Mouse (Mus musculus) intestine, postnatal 0 days (tissue): Measurements from ENCODE around the gene Samd4. TPM values are rescaled to one million over a fixed set of nuclear protein-coding genes. Genes with fewer than 3 reads are reported as not detected.

Source experiments
- ATAC-seq: fragments of 200-750 bp; cut with Nextera tagmentation; 2 replicates; pipeline ENCODE4 v1.8.0; 2017; ENCODE audit warnings: mild to moderate bottlenecking, moderate TSS enrichment, moderate library complexity
- H3K27ac ChIP-seq: fragments of 300-500 bp; sonication (generic); 2 replicates; pipeline ENCODE4 v1.5.1; 2014; ENCODE audit warnings: mild to moderate bottlenecking, low read depth, low read length, moderate library complexity
- H3K27me3 ChIP-seq: fragments of 300-500 bp; sonication (generic); replicated peaks from 2 replicates; pipeline ENCODE4 v1.6.1; 2014; ENCODE audit warnings: low read length, mixed read lengths; ENCODE audit not compliant: control insufficient read depth, insufficient read depth
- H3K36me3 ChIP-seq: fragments of 300-500 bp; sonication (generic); 2 replicates; pipeline ENCODE4 v1.6.1; 2014; ENCODE audit warnings: mild to moderate bottlenecking, moderate library complexity; ENCODE audit not compliant: control insufficient read depth, insufficient read depth
- H3K4me1 ChIP-seq: fragments of 300-500 bp; sonication (generic); replicated peaks from 2 replicates; pipeline ENCODE4 v1.6.1; 2014; ENCODE audit warnings: antibody characterized with exemption, low read length, mixed read lengths; ENCODE audit not compliant: control insufficient read depth, insufficient read depth
- H3K4me2 ChIP-seq: fragments of 300-500 bp; sonication (generic); replicated peaks from 2 replicates; pipeline ENCODE4 v1.6.1; 2014; ENCODE audit warnings: low read depth, mild to moderate bottlenecking, moderate library complexity
- H3K4me3 ChIP-seq: fragments of 300-500 bp; sonication (generic); 2 replicates; pipeline ENCODE4 v1.5.1; 2014; ENCODE audit warnings: low read depth, low read length
- H3K9ac ChIP-seq: fragments of 300-500 bp; sonication (generic); 2 replicates; pipeline ENCODE4 v1.6.1; 2014; ENCODE audit warnings: mild to moderate bottlenecking, low read depth, low read length
- H3K9me3 ChIP-seq: fragments of 300-500 bp; sonication (generic); 2 replicates; pipeline ENCODE4 v1.6.1; 2016; ENCODE audit warnings: mixed run types; ENCODE audit not compliant: control insufficient read depth
- CTCF ChIP-seq: sonication (generic); IDR thresholded peaks from 2 replicates; pipeline ENCODE4 v1.5.1; 2016; ENCODE audit warnings: low read depth, mild to moderate bottlenecking, control low read depth, antibody characterized with exemption, moderate library complexity
- WGBS: fragments of 180-500 bp; shearing (Covaris S2); extraction: QIAGEN DNeasy Blood & Tissue Kit; methylation state at CpG from one replicate; pipeline ENCODE4 v1.1.7; 2014; 5-methylcytosine and 5-hydroxymethylcytosine counted together
- polyA plus RNA-seq: library from polyadenylated mRNA; unstranded; fragments of >200 nt; fragmentation: Nextera tagmentation; extraction: Ambion mirVana; gene quantifications from 2 replicates; pipeline ENCODE4 v1.2.1, GENCODE M21; 2015

The Samd4 gene
- polyA plus RNA-seq, 1 experiment from 2014 or later: 3.1 TPM

- no peaks in the 10 kb centered on the region for H3K4me1 ChIP-seq
- no peaks in the 10 kb centered on the region for H3K9me3 ChIP-seq
- WGBS: 53% methylated on average over 9 of the region's 9 CpGs
- H3K4me2 ChIP-seq: no peak overlapping the region
- H3K27ac ChIP-seq: no peak overlapping the region
- no peak overlapping the region for H3K4me3 ChIP-seq
- no peak for ATAC-seq
- H3K9ac ChIP-seq: no peak overlapping the region
- TF ChIP-seq CTCF: no peak
- no peaks in the 10 kb centered on the region for H3K36me3 ChIP-seq
- H3K27me3 ChIP-seq: no peaks in the 10 kb centered on the region
Observed at GRCm38 (mm10) chr14:47111341-47111740, 228.7 kb downstream of the Samd4 start.

- H3K36me3 ChIP-seq: no peaks in the 10 kb centered on the region
- WGBS: 40% methylated on average over 9 of the region's 9 CpGs
- no peak overlapping the region for H3K4me2 ChIP-seq
- no peaks in the 10 kb centered on the region for H3K4me1 ChIP-seq
- no peak overlapping the region for H3K27ac ChIP-seq
- H3K4me3 ChIP-seq: no peak overlapping the region
- no peak for TF ChIP-seq CTCF
- H3K9ac ChIP-seq: no peak overlapping the region
- no peaks in the 10 kb centered on the region for H3K27me3 ChIP-seq
- peak; percentile 36 for ATAC-seq
- H3K9me3 ChIP-seq: no peaks in the 10 kb centered on the region
Observed at GRCm38 (mm10) chr14:47115154-47115553, 232.5 kb downstream of the Samd4 start.

GRCm38 (mm10) chr14:47116062-47116762, 233.6 kb downstream of the Samd4 start:
- peak; percentile 94 for ATAC-seq
- Histone ChIP-seq H3K27me3 (no peaks in the 10 kb centered on the region), H3K9me3 (no peaks in the 10 kb centered on the region), H3K4me3 (no peak overlapping the region), H3K27ac (peak overlapping the region; percentile 42), H3K9ac (no peak overlapping the region), H3K36me3 (no peaks in the 10 kb centered on the region), H3K4me2 (no peak overlapping the region), H3K4me1 (no peaks in the 10 kb centered on the region)
- WGBS: 51% methylated on average over 8 of the region's 10 CpGs
- TF ChIP-seq CTCF: no peak

- Histone ChIP-seq H3K27ac (no peak overlapping the region), H3K27me3 (no peaks in the 10 kb centered on the region), H3K9ac (no peak overlapping the region), H3K36me3 (no peaks in the 10 kb centered on the region), H3K9me3 (no peaks in the 10 kb centered on the region), H3K4me1 (no peaks in the 10 kb centered on the region), H3K4me2 (no peak overlapping the region), H3K4me3 (no peak overlapping the region)
- TF ChIP-seq CTCF: peak; percentile 55
- ATAC-seq: no peak
- WGBS: 64% methylated on average over 7 of the region's 7 CpGs
Observed at GRCm38 (mm10) chr14:47117522-47117921, 234.9 kb downstream of the Samd4 start.

GRCm38 (mm10) chr14:47127987-47128386, 245.3 kb downstream of the Samd4 start:
- ATAC-seq: no peak
- 70% methylated on average over 5 of the region's 5 CpGs for WGBS

GRCm38 (mm10) chr14:47133948-47134347, 251.3 kb downstream of the Samd4 start:
- no peak for TF ChIP-seq CTCF
- H3K4me1 ChIP-seq: peaks cover 8% of the 10 kb centered on the region; the same call in 1 of the 2 replicates
- no peaks in the 10 kb centered on the region for H3K9me3 ChIP-seq
- 37% methylated on average over 10 of the region's 10 CpGs for WGBS
- no peaks in the 10 kb centered on the region for H3K36me3 ChIP-seq
- no peak overlapping the region for H3K9ac ChIP-seq
- no peak overlapping the region for H3K4me2 ChIP-seq
- ATAC-seq: peak; percentile 24; the same call in 1 of the 2 replicates
- H3K27ac ChIP-seq: no peak overlapping the region
- H3K27me3 ChIP-seq: no peaks in the 10 kb centered on the region
- no peak overlapping the region for H3K4me3 ChIP-seq

More at GRCm38 (mm10) chr14:47127987-47128386, 245.3 kb downstream of the Samd4 start:
- Histone ChIP-seq H3K4me3 (no peak overlapping the region), H3K4me2 (no peak overlapping the region), H3K9ac (no peak overlapping the region), H3K36me3 (no peaks in the 10 kb centered on the region), H3K27me3 (no peaks in the 10 kb centered on the region), H3K27ac (no peak overlapping the region), H3K4me1 (no peaks in the 10 kb centered on the region), H3K9me3 (no peaks in the 10 kb centered on the region)
- no peak for TF ChIP-seq CTCF
